In genomic region chr3:130060396-130061029, GRCm38 (mm10) we compare ENCODE assay signal across 8 mouse cellular contexts. TPM values are rescaled to one million over a fixed set of nuclear protein-coding genes. Genes with fewer than 3 reads are reported as not detected.
DNase-seq lines count a peak whose midpoint lies in the region; ATAC-seq and TF ChIP-seq lines count a peak whose summit lies in the region.

No protein-coding gene starts in this region.

- TF ChIP-seq RAD21 in CH12.LX (IDR thresholded peaks at IDR 0.05; ENCODE audit: low read depth, low read length) = no peak; the same call in 1 of the 2 replicates

- peak overlapping the region; percentile 74; the same call in 1 of the 2 replicates for H3K4me2 ChIP-seq in CH12.LX (ENCODE audit: insufficient read depth, low read depth, poor library complexity, severe bottlenecking)
- peak overlapping the region; percentile 91 for H3K4me2 ChIP-seq in heart, embryonic 16.5 days (ENCODE audit: low read depth, low read length)
- H3K4me2 ChIP-seq in neural tube, embryonic 14.5 days (ENCODE audit: low read depth, low read length) = peak overlapping the region; percentile 86

- H3K9ac ChIP-seq in CH12.LX (ENCODE audit: insufficient read depth, low read depth) = peak overlapping the region; percentile 96
- H3K9ac ChIP-seq in heart, embryonic 16.5 days (ENCODE audit: low read length) = peak overlapping the region; percentile 91
- peak overlapping the region; percentile 97 for H3K9ac ChIP-seq in neural tube, embryonic 14.5 days (replicated peaks; ENCODE audit: low read depth, low read length)

- dilution Hi-C loops in CH12.LX (cut with MboI; ENCODE audit: extremely low pct_ligation_motif_present, extremely low pct_unique_long_range_greater_than_20kb, low sequenced_read_pairs) = no loop called here

- H3K79me2 ChIP-seq in CH12.LX (replicated peaks; ENCODE audit: control insufficient read depth, extremely low read depth, insufficient read depth, poor library complexity, severe bottlenecking) = peaks cover 32% of the 10 kb centered on the region

- peaks cover 18 to 67% of the 10 kb centered on the region in 2 experiments; a peak in 3 of 4 replicates for H3K4me1 ChIP-seq in CH12.LX (ENCODE audit: control insufficient read depth in 1 of 2, insufficient read depth in 2 of 2)
- H3K4me1 ChIP-seq in forebrain, embryonic 10.5 days = peaks cover 51% of the 10 kb centered on the region
- H3K4me1 ChIP-seq in heart, embryonic 16.5 days (ENCODE audit: control insufficient read depth, insufficient read depth, low read length) = peaks cover 42% of the 10 kb centered on the region
- H3K4me1 ChIP-seq in neural tube, embryonic 14.5 days (ENCODE audit: control insufficient read depth, insufficient read depth, low read length) = peaks cover 23% of the 10 kb centered on the region

- no peaks in the 10 kb centered on the region for H3K27me3 ChIP-seq in CH12.LX (replicated peaks)
- H3K27me3 ChIP-seq in forebrain, embryonic 10.5 days (ENCODE audit: poor library complexity, severe bottlenecking) = no peaks in the 10 kb centered on the region; the same call in 1 of the 2 replicates
- no peaks in the 10 kb centered on the region for H3K27me3 ChIP-seq in heart, embryonic 16.5 days (ENCODE audit: control insufficient read depth, insufficient read depth, low read length)
- no peaks in the 10 kb centered on the region for H3K27me3 ChIP-seq in neural tube, embryonic 14.5 days (ENCODE audit: control insufficient read depth, insufficient read depth, low read length)

- peak in 1 of 2 experiments; percentile 65; a peak in 2 of 4 replicates for TF ChIP-seq CTCF in CH12.LX (conservative IDR thresholded peaks at IDR 0.05 in 1 of 2, IDR thresholded peaks at IDR 0.05 in 1 of 2; ENCODE audit: low read depth in 2 of 2, low read length in 2 of 2)

- H3K36me3 ChIP-seq in CH12.LX (replicated peaks in 1 of 2; ENCODE audit: control insufficient read depth in 1 of 2, insufficient read depth in 1 of 2, low read length in 1 of 2) = peaks cover 0 to 21% of the 10 kb centered on the region in 2 experiments
- H3K36me3 ChIP-seq in forebrain, embryonic 10.5 days (replicated peaks) = peaks cover 15% of the 10 kb centered on the region
- H3K36me3 ChIP-seq in heart, embryonic 16.5 days (ENCODE audit: control insufficient read depth, insufficient read depth) = no peaks in the 10 kb centered on the region
- no peaks in the 10 kb centered on the region for H3K36me3 ChIP-seq in neural tube, embryonic 14.5 days (ENCODE audit: control insufficient read depth, insufficient read depth, low read length)

- DNase-seq in CH12.LX (ENCODE audit: extremely low read depth) = peak; percentile 65
- DNase-seq in c-Kit-negative CD71-positive TER-119-positive erythroid progenitor cells, embryonic 14.5 days (ENCODE audit: low read depth, low spot score) = peak; percentile 49
- DNase-seq in forebrain, embryonic 10.5 days (ENCODE audit: extremely low spot score, low spot score) = peak; percentile 84
- DNase-seq in kidney, postnatal 36 days = peak; percentile 86 to 92
- DNase-seq in lung, adult 18-20 months = peak; percentile 85 to 86
- peak; percentile 87 for DNase-seq in testis, postnatal 10 days (ENCODE audit: low spot score)

- H3K9me3 ChIP-seq in CH12.LX (replicated peaks; ENCODE audit: low read length) = no peaks in the 10 kb centered on the region
- H3K9me3 ChIP-seq in forebrain, embryonic 10.5 days = no peaks in the 10 kb centered on the region
- no peaks in the 10 kb centered on the region for H3K9me3 ChIP-seq in heart, embryonic 16.5 days (replicated peaks; ENCODE audit: control insufficient read depth, low read length)
- H3K9me3 ChIP-seq in neural tube, embryonic 14.5 days (ENCODE audit: control insufficient read depth, low read length) = no peaks in the 10 kb centered on the region

- in situ Hi-C loops in CH12.LX (cut with MboI; ENCODE audit: low pct_ligation_motif_present, low pct_unique_long_range_greater_than_20kb, low sequenced_read_pairs) = no loop called here

- H3K4me3 ChIP-seq in CH12.LX (replicated peaks in 1 of 3; ENCODE audit: low read depth in 2 of 3, low read length in 2 of 3, poor library complexity in 1 of 3) = peak overlapping the region; percentile 77 to 96 (median 87)
- peak overlapping the region; percentile 92 for H3K4me3 ChIP-seq in forebrain, embryonic 10.5 days
- H3K4me3 ChIP-seq in heart, embryonic 16.5 days (ENCODE audit: low read length) = peak overlapping the region; percentile 78
- peak overlapping the region; percentile 83 for H3K4me3 ChIP-seq in neural tube, embryonic 14.5 days (ENCODE audit: low read depth, low read length)

- WGBS in forebrain, embryonic 10.5 days = 0% methylated on average over 54 of the region's 92 CpGs
- 0% methylated on average over 42 of the region's 92 CpGs for WGBS in heart, embryonic 16.5 days
- 1% methylated on average over 53 of the region's 92 CpGs for WGBS in neural tube, embryonic 14.5 days

- ATAC-seq in heart, embryonic 16.5 days (replicated peaks; ENCODE audit: extremely low read depth, insufficient read depth, low FRiP score) = peak; percentile 86
- peak; percentile 98 for ATAC-seq in neural tube, embryonic 14.5 days (ENCODE audit: low read depth)

- peak overlapping the region; percentile 58; the same call in 1 of the 2 replicates for H3K27ac ChIP-seq in CH12.LX (ENCODE audit: insufficient read depth, low read depth)
- peak overlapping the region; percentile 98 for H3K27ac ChIP-seq in forebrain, embryonic 10.5 days
- H3K27ac ChIP-seq in heart, embryonic 16.5 days (ENCODE audit: low read length) = peak overlapping the region; percentile 98
- H3K27ac ChIP-seq in neural tube, embryonic 14.5 days (ENCODE audit: low read depth, low read length) = peak overlapping the region; percentile 92

- no peak for TF ChIP-seq EP300 in CH12.LX (IDR thresholded peaks at IDR 0.05; ENCODE audit: low read length)

- peak; percentile 24; the same call in 1 of the 2 replicates for TF ChIP-seq POLR2A in CH12.LX (IDR thresholded peaks at IDR 0.05; ENCODE audit: low read depth, low read length)

TF ChIP-seq in CH12.LX, 34 proteins besides CTCF, POLR2A, EP300 and RAD21 (continues in another document):
- peak; percentile 63; the same call in 1 of the 2 replicates for TF ChIP-seq MXI1 (IDR thresholded peaks at IDR 0.05; ENCODE audit: low read depth, low read length)
- no peak for TF ChIP-seq MAFK (IDR thresholded peaks at IDR 0.05; ENCODE audit: insufficient replicate concordance, low read length)
- peak; percentile 54; the same call in 1 of the 2 replicates for TF ChIP-seq MEF2A (IDR thresholded peaks at IDR 0.05; ENCODE audit: borderline replicate concordance, low read depth, low read length)
- TF ChIP-seq JUN (IDR thresholded peaks at IDR 0.05; ENCODE audit: insufficient read depth, low read depth, low read length) = no peak
- TF ChIP-seq TCF12 (IDR thresholded peaks at IDR 0.05; ENCODE audit: low read depth, low read length) = peak; percentile 53; the same call in 1 of the 2 replicates
- TF ChIP-seq NRF1 (IDR thresholded peaks at IDR 0.05; ENCODE audit: low read depth, low read length) = peak; percentile 49; the same call in 1 of the 2 replicates
- peak; percentile 72 for TF ChIP-seq ELF1 (IDR thresholded peaks at IDR 0.05; ENCODE audit: low read depth, low read length)
- no peak for TF ChIP-seq MAX (IDR thresholded peaks at IDR 0.05; ENCODE audit: low read length)
- no peak for TF ChIP-seq USF1 (IDR thresholded peaks at IDR 0.05; ENCODE audit: low read depth, low read length)
- TF ChIP-seq GABPA (IDR thresholded peaks at IDR 0.05; ENCODE audit: insufficient replicate concordance, low read depth, low read length) = no peak
- no peak for TF ChIP-seq SIN3A (IDR thresholded peaks at IDR 0.05; ENCODE audit: low read length)
- no peak for TF ChIP-seq IRF4 (IDR thresholded peaks at IDR 0.05; ENCODE audit: low read depth, low read length)
- TF ChIP-seq ZNF384 (IDR thresholded peaks at IDR 0.05; ENCODE audit: low read depth, low read length) = no peak
- no peak for TF ChIP-seq ZKSCAN1 (IDR thresholded peaks at IDR 0.05; ENCODE audit: borderline replicate concordance, low read depth, low read length)
- TF ChIP-seq ETS1 (conservative IDR thresholded peaks at IDR 0.05; ENCODE audit: low read depth, low read length) = no peak
- TF ChIP-seq SMC3 (IDR thresholded peaks at IDR 0.05; ENCODE audit: low read depth, low read length) = peak; percentile 21; the same call in 1 of the 2 replicates
- no peak for TF ChIP-seq E2F4 (IDR thresholded peaks at IDR 0.05; ENCODE audit: insufficient replicate concordance, low read depth, low read length)
- TF ChIP-seq MAZ (IDR thresholded peaks at IDR 0.05; ENCODE audit: low read depth, low read length) = no peak
- TF ChIP-seq CHD2 (IDR thresholded peaks at IDR 0.05; ENCODE audit: low read length) = no peak
- no peak for TF ChIP-seq TBP (conservative IDR thresholded peaks at IDR 0.05; ENCODE audit: low read depth, low read length)
- no peak for TF ChIP-seq PAX5 (IDR thresholded peaks at IDR 0.05; ENCODE audit: low read length)
- TF ChIP-seq BHLHE40 (IDR thresholded peaks at IDR 0.05; ENCODE audit: low read depth, low read length) = peak; percentile 74
- TF ChIP-seq POLR2AphosphoS2 (IDR thresholded peaks at IDR 0.05; ENCODE audit: low read depth, low read length) = no peak
- 0 out of 2 replicates have a peak, but pooled peaks have one; percentile 15 for TF ChIP-seq KAT2A (IDR thresholded peaks at IDR 0.05; ENCODE audit: insufficient replicate concordance, low read length)
- peak; percentile 46 for TF ChIP-seq HCFC1 (IDR thresholded peaks at IDR 0.05; ENCODE audit: low read depth, low read length)
- TF ChIP-seq MYC (IDR thresholded peaks at IDR 0.05; ENCODE audit: low read depth, low read length) = no peak
- TF ChIP-seq ZMIZ1 (IDR thresholded peaks at IDR 0.05; ENCODE audit: low read depth, low read length) = peak; percentile 61; the same call in 1 of the 2 replicates
- peak; percentile 56 for TF ChIP-seq NELFE (IDR thresholded peaks at IDR 0.05; ENCODE audit: low read depth, low read length)
- TF ChIP-seq UBTF (IDR thresholded peaks at IDR 0.05; ENCODE audit: low read depth, low read length) = peak; percentile 47; the same call in 1 of the 2 replicates
- no peak for TF ChIP-seq ZC3H11A (IDR thresholded peaks at IDR 0.05; ENCODE audit: low read depth, low read length)
- no peak for TF ChIP-seq JUND (conservative IDR thresholded peaks at IDR 0.05; ENCODE audit: low read depth, low read length)
- TF ChIP-seq RCOR1 (conservative IDR thresholded peaks at IDR 0.05; ENCODE audit: low read depth, low read length) = no peak

RNA-seq across cellular contexts. Expression of gene Sec24b, which starts 0.8 kb away (rescaled TPM):
- total RNA-seq in CH12.LX (2012; rRNA removed) (26.6 and 31.2 TPM in 2 replicates), CH12.LX (2014; rRNA removed) (10.4 and 14.3 TPM in 2 replicates)
- 38.7 and 50.6 TPM in 2 replicates for polyA plus RNA-seq in CH12.LX (2012; ENCODE audit: insufficient read length, low read depth)
- 36.1 and 36.6 TPM in 2 replicates for polyA plus RNA-seq in forebrain, embryonic 10.5 days (2016; fragmentation: Nextera tagmentation; extraction: Ambion mirVana)
- 24.7 and 25.8 TPM in 2 replicates for polyA plus RNA-seq in heart, embryonic 16.5 days (2015; fragmentation: Nextera tagmentation; extraction: Ambion mirVana)
- polyA plus RNA-seq in neural tube, embryonic 14.5 days (2014; fragmentation: Nextera tagmentation; extraction: Ambion mirVana) = 36.5 and 38.9 TPM in 2 replicates

Comparison
In these comparisons a context has a peak if more than half of its experiments do, and no peak if none do; other contexts are left out.
1. Peak in every context shown above with its lines: DNase-seq, ATAC-seq, H3K4me3 ChIP-seq and H3K27ac ChIP-seq.